Mouse (Mus musculus) midbrain, postnatal 0 days (tissue): ENCODE measurements at regions not wholly inside any gene's neighbourhood (a gene's known extent, or its start where the extent isn't known, plus 50 kb on each side); places are given as distances from the start of the nearest gene placed in this dataset.
A peak's percentile ranks its signal among the peaks of the same experiment; 100 is the strongest.
"Not testable (repeated sequence)": the region's sequence is repeated elsewhere in the genome, so short reads cannot be mapped to it uniquely, and the experiment has no call there.

Experiments used
- ATAC-seq: fragments of 200-750 bp; cut with Nextera tagmentation; 2 replicates; pipeline ENCODE4 v1.8.0; 2017; ENCODE audit warnings: moderate number of reproducible peaks, mild to moderate bottlenecking, moderate TSS enrichment, moderate library complexity; ENCODE audit not compliant: low FRiP score
- DNase-seq: peaks from one replicate; pipeline ENCODE4 v3.0.0-alpha.2; 2015; ENCODE audit warnings: low spot score
- H3K27ac ChIP-seq: fragments of 300-500 bp; sonication (generic); 2 replicates; pipeline ENCODE4 v1.5.1; 2014; ENCODE audit warnings: low read depth, mild to moderate bottlenecking, low read length, mixed read lengths
- H3K27me3 ChIP-seq: fragments of 300-500 bp; sonication (generic); 2 replicates; pipeline ENCODE4 v1.6.1; 2014; ENCODE audit warnings: low read length, control low read depth, mixed read lengths; ENCODE audit not compliant: insufficient read depth
- H3K36me3 ChIP-seq: fragments of 300-500 bp; sonication (generic); 2 replicates; pipeline ENCODE4 v1.6.1; 2014; ENCODE audit warnings: low read length, control low read depth, mixed read lengths; ENCODE audit not compliant: insufficient read depth
- H3K4me1 ChIP-seq: fragments of 300-500 bp; sonication (generic); 2 replicates; pipeline ENCODE4 v1.6.1; 2014; ENCODE audit warnings: mild to moderate bottlenecking, control low read depth, antibody characterized with exemption, low read length, mixed read lengths; ENCODE audit not compliant: insufficient read depth
- H3K4me2 ChIP-seq: fragments of 300-500 bp; sonication (generic); 2 replicates; pipeline ENCODE4 v1.6.1; 2014; ENCODE audit warnings: low read depth, mild to moderate bottlenecking, low read length, mixed read lengths; ENCODE audit not compliant: poor library complexity, severe bottlenecking
- H3K4me3 ChIP-seq: fragments of 300-500 bp; sonication (generic); 2 replicates; pipeline ENCODE4 v1.5.1; 2014; ENCODE audit warnings: low read depth, mild to moderate bottlenecking, low read length, moderate library complexity
- H3K9ac ChIP-seq: fragments of 300-500 bp; sonication (generic); replicated peaks from 2 replicates; pipeline ENCODE4 v1.6.1; 2014; ENCODE audit warnings: mild to moderate bottlenecking, low read length, moderate library complexity, mixed read lengths; ENCODE audit not compliant: poor library complexity, severe bottlenecking
- H3K9me3 ChIP-seq: fragments of 300-500 bp; sonication (generic); 2 replicates; pipeline ENCODE4 v1.6.1; 2016; ENCODE audit warnings: low read length, control low read depth
- CTCF ChIP-seq: IDR thresholded peaks from 2 replicates; pipeline ENCODE4 v1.5.1; 2016; ENCODE audit warnings: antibody characterized with exemption, mild to moderate bottlenecking
- WGBS: fragments of 180-500 bp; shearing (Covaris S2); extraction: QIAGEN DNeasy Blood & Tissue Kit; methylation state at CpG from one replicate; pipeline ENCODE4 v1.1.7; 2014; 5-methylcytosine and 5-hydroxymethylcytosine counted together

DNA sequence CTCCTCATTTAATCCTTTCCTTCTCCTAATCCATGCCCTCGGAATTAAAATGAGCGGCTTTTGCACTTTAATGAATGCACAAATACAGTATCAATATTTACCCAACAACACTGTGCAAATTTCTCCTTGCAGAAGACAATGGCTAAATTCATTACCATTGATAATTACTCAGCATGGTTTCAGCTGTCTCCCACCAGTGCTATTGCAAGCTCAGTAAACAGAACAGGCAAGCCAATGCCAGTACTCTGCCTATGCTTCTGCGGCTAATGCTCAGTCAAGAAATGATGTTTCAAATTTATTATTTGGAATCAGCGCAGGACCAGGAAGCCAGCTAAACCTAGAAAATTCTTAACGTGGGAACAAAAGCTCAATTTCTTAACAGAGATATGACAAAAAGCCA, 84.1 kb upstream of the Thsd7a start:
- Histone ChIP-seq H3K9me3 (no peaks in the 10 kb centered on the region), H3K4me2 (no peak overlapping the region), H3K4me3 (no peak overlapping the region), H3K9ac (no peak overlapping the region), H3K27ac (no peak overlapping the region), H3K36me3 (no peaks in the 10 kb centered on the region), H3K4me1 (no peaks in the 10 kb centered on the region), H3K27me3 (no peaks in the 10 kb centered on the region)
- DNase-seq (peak; percentile 32), ATAC-seq (no peak)
- no peak for TF ChIP-seq CTCF
- WGBS: 34% methylated on average over 5 of the region's 5 CpGs

DNA sequence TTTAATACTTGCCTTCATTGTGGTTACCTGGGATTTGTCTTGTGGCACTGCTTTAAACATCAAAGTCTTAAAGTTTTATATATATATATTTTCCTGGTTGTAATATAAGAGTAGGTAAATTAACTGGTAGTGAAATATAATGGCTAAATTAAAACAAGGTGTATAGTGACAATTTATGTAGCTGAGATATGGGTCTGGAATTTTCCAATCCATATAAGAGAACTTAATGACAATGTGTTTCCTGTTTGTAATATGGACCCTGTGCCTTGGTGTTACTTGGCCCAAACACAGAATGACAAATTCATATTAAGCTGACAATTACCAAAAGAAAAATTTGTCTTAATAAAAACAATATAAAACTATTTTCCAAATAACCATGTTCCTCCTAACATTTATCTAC, 82.7 kb upstream of the Thsd7a start:
- no peak overlapping the region for H3K9ac ChIP-seq
- H3K9me3 ChIP-seq: no peaks in the 10 kb centered on the region
- TF ChIP-seq CTCF: no peak
- no peaks in the 10 kb centered on the region for H3K4me1 ChIP-seq
- H3K36me3 ChIP-seq: no peaks in the 10 kb centered on the region
- no peak overlapping the region for H3K27ac ChIP-seq
- ATAC-seq (no peak), DNase-seq (no peak)
- H3K27me3 ChIP-seq: no peaks in the 10 kb centered on the region
- H3K4me2 ChIP-seq: no peak overlapping the region
- H3K4me3 ChIP-seq: no peak overlapping the region

DNA sequence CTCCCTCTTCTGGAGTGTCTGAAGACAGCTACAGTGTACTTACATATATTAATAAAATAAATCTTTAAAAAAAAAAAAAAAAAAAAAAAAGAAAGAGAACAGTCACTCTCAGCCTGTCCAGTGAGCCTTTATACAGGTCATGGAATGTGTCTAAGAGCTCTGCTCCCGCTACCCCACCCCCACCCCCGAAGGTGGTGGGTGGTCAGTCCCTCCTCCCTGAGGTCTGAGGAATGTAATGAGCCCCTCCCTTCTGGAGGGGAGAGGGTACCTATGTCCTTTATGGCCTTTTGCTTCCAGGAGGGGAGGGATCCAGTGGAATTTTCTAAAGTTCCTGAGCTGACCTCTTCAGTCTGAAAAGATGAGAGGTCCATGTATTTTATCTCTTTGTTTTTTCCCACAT, 82.3 kb upstream of the Thsd7a start:
- Histone ChIP-seq H3K27me3 (no peaks in the 10 kb centered on the region), H3K9ac (no peak overlapping the region), H3K4me1 (no peaks in the 10 kb centered on the region), H3K4me3 (no peak overlapping the region), H3K4me2 (no peak overlapping the region), H3K27ac (no peak overlapping the region), H3K36me3 (no peaks in the 10 kb centered on the region), H3K9me3 (no peaks in the 10 kb centered on the region)
- no peak for DNase-seq
- no peak for ATAC-seq
- no peak for TF ChIP-seq CTCF
- WGBS: 83% methylated on average over 2 of the region's 2 CpGs

DNA sequence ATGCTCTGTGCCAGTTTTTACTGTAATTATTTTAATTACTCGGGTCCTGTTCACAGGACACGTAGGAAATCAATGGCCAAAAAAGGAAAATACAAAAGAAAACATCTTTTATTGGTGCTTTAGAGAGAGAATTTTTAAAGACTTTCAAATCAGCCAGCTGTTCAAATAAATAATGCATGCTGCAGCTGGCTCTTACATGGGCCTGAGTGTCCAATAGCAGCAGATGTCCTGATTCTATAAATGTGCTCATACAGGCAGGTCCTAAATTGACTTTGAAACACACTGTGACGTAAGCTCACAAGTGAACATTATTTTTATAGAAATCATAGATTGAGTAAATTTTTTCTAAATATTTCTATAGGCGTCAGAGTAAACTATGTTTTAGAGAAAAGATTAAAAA, 78.5 kb upstream of the Thsd7a start:
- Histone ChIP-seq H3K27ac (no peak overlapping the region), H3K27me3 (no peaks in the 10 kb centered on the region), H3K36me3 (no peaks in the 10 kb centered on the region), H3K4me3 (no peak overlapping the region), H3K4me1 (no peaks in the 10 kb centered on the region), H3K9me3 (no peaks in the 10 kb centered on the region), H3K9ac (no peak overlapping the region), H3K4me2 (no peak overlapping the region)
- TF ChIP-seq CTCF: no peak
- 58% methylated on average over 4 of the region's 4 CpGs for WGBS
- no peak for DNase-seq
- ATAC-seq: no peak

DNA sequence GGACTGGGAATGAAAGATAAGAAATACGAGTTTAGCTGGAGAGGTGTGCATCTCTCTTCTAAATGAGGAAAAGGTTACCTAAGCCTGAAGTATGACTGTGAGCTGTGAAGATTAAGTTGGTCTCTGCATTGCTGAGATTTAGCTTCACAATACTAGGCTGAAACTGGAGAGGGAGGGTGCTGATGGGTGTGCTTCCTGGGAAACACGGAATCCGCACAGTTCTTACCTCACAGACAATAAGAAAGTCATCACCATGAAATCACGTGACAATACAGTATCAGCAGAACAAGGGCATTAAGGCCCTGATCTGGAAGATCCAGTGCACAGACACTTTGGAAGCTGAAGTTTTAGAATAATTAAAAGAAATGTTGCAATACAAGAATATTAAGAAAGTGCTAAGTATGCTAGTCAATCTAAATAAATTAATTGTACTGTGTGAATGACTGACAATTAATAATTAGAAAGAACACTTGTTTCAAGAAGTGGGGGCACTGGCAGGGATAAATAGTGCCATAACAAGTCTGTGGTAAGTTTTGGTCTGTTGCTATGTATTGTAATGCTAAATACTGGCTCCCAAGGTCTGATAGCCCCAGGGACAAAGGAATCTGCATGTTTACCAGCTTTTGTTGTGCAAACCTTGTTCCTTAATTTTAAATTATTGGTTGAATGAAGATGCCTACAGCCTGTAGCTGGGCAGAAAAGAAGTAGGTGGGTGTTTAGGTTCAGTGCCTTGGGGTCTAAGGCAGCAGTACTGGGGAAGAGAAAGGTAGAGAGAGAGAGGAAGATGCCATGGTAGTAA, 66.0 kb upstream of the Thsd7a start:
- H3K4me2 ChIP-seq: no peak overlapping the region
- no peak for TF ChIP-seq CTCF
- H3K9me3 ChIP-seq: no peaks in the 10 kb centered on the region
- H3K9ac ChIP-seq: no peak overlapping the region
- H3K4me3 ChIP-seq: no peak overlapping the region
- no peaks in the 10 kb centered on the region for H3K36me3 ChIP-seq
- no peak overlapping the region for H3K27ac ChIP-seq
- 28% methylated on average over 4 of the region's 4 CpGs for WGBS
- H3K4me1 ChIP-seq: no peaks in the 10 kb centered on the region
- ATAC-seq: no peak
- no peaks in the 10 kb centered on the region for H3K27me3 ChIP-seq
- no peak for DNase-seq

DNA sequence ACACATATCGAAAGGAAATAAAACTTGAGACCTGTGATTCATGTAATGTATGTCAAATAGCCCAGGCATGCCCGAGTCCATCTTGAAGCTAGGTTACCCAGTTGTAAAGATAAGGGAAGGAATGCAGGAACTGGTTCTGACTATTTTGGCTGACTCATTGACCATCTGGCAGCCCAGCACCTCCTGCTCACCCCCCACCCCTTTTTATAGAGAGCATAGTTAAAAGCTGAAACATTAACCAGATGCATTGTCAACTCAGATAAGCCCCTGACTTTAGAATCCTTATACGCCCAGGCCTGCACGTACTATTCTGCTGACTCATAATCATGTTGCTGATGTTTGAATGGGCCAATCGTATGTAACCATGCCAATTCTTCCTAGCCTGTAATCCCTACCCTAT, 64.6 kb upstream of the Thsd7a start:
- 88% methylated on average over 5 of the region's 5 CpGs for WGBS
- not testable (repeated sequence) for H3K4me2 ChIP-seq, H3K4me1 ChIP-seq, H3K9me3 ChIP-seq, H3K36me3 ChIP-seq, DNase-seq, H3K27ac ChIP-seq, H3K4me3 ChIP-seq, H3K9ac ChIP-seq, ATAC-seq, H3K27me3 ChIP-seq
